Mouse (Mus musculus) kidney, postnatal 0 days (tissue): ENCODE measurements at regions not wholly inside any gene's neighbourhood (a gene's known extent, or its start where the extent isn't known, plus 50 kb on each side); places are given as distances from the start of the nearest gene placed in this dataset.
A peak's percentile ranks its signal among the peaks of the same experiment; 100 is the strongest.

ENCODE experiments used
- ATAC-seq: fragments of 200-750 bp; cut with Nextera tagmentation; replicated peaks from 2 replicates; pipeline ENCODE4 v1.8.0; 2017; ENCODE audit warnings: low read depth, moderate number of reproducible peaks, moderate TSS enrichment, moderate library complexity; ENCODE audit not compliant: low FRiP score
- DNase-seq: peaks from one replicate; pipeline ENCODE4 v3.0.0-alpha.2; 2016; ENCODE audit warnings: low spot score
- H3K27ac ChIP-seq: fragments of 300-500 bp; sonication (generic); 2 replicates; pipeline ENCODE4 v1.5.1; 2014; ENCODE audit warnings: mild to moderate bottlenecking
- H3K27me3 ChIP-seq: fragments of 300-500 bp; sonication (generic); 2 replicates; pipeline ENCODE4 v1.6.1; 2014; ENCODE audit warnings: low read length, mixed read lengths; ENCODE audit not compliant: insufficient read depth
- H3K36me3 ChIP-seq: fragments of 300-500 bp; sonication (generic); 2 replicates; pipeline ENCODE4 v1.6.1; 2014; ENCODE audit warnings: low read length, mixed read lengths; ENCODE audit not compliant: insufficient read depth
- H3K4me1 ChIP-seq: fragments of 300-500 bp; sonication (generic); replicated peaks from 2 replicates; pipeline ENCODE4 v1.6.1; 2014; ENCODE audit warnings: antibody characterized with exemption, low read length, mixed read lengths; ENCODE audit not compliant: insufficient read depth
- H3K4me2 ChIP-seq: fragments of 300-500 bp; sonication (generic); 2 replicates; pipeline ENCODE4 v1.6.1; 2014; ENCODE audit warnings: mild to moderate bottlenecking, low read length, moderate library complexity, mixed read lengths
- H3K4me3 ChIP-seq: fragments of 300-500 bp; sonication (generic); replicated peaks from 2 replicates; pipeline ENCODE4 v1.5.1; 2014; ENCODE audit warnings: low read depth, low read length
- H3K9ac ChIP-seq: fragments of 300-500 bp; sonication (generic); 2 replicates; pipeline ENCODE4 v1.6.1; 2014; ENCODE audit warnings: low read depth, low read length
- H3K9me3 ChIP-seq: fragments of 300-500 bp; sonication (generic); replicated peaks from 2 replicates; pipeline ENCODE4 v1.6.1; 2016; ENCODE audit warnings: low read length, inconsistent platforms, mixed read lengths
- CTCF ChIP-seq: IDR thresholded peaks from 2 replicates; pipeline ENCODE4 v1.5.1; 2016; ENCODE audit warnings: antibody characterized with exemption, low read depth, mild to moderate bottlenecking, moderate library complexity
- WGBS: fragments of 180-500 bp; shearing (Covaris S2); extraction: QIAGEN DNeasy Blood & Tissue Kit; methylation state at CpG from one replicate; pipeline ENCODE4 v1.1.7; 2014; 5-methylcytosine and 5-hydroxymethylcytosine counted together

- Histone ChIP-seq H3K36me3 (no peaks in the 10 kb centered on the region), H3K9ac (no peak overlapping the region), H3K9me3 (no peaks in the 10 kb centered on the region), H3K27ac (no peak overlapping the region), H3K27me3 (no peaks in the 10 kb centered on the region), H3K4me2 (no peak overlapping the region), H3K4me3 (no peak overlapping the region), H3K4me1 (no peaks in the 10 kb centered on the region)
- no peak for DNase-seq
- WGBS, result 93% methylated on average over 3 of the region's 3 CpGs
- TF ChIP-seq CTCF, result 0 out of 2 replicates have a peak, but pooled peaks have one; percentile 8
- no peak for ATAC-seq
Measured at GRCm38 (mm10) chr3:120668654-120669053, 502.8 kb downstream of the Rwdd3 start.

GRCm38 (mm10) chr3:120662521-120662920 lies 509.0 kb downstream of the Rwdd3 start:
- H3K4me2 ChIP-seq, result no peak overlapping the region
- TF ChIP-seq CTCF, result no peak

GRCm38 (mm10) chr3:120660776-120661175 lies 510.7 kb downstream of the Rwdd3 start:
- Histone ChIP-seq H3K27ac (no peak overlapping the region), H3K4me3 (no peak overlapping the region), H3K4me1 (no peaks in the 10 kb centered on the region), H3K9ac (no peak overlapping the region), H3K36me3 (no peaks in the 10 kb centered on the region), H3K9me3 (no peaks in the 10 kb centered on the region), H3K27me3 (no peaks in the 10 kb centered on the region), H3K4me2 (no peak overlapping the region)
- ATAC-seq (no peak), DNase-seq (no peak)
- 64% methylated on average over 4 of the region's 4 CpGs for WGBS
- TF ChIP-seq CTCF, result no peak

More at GRCm38 (mm10) chr3:120662521-120662920, 509.0 kb downstream of the Rwdd3 start:
- ATAC-seq (no peak), DNase-seq (no peak)
- Histone ChIP-seq H3K9ac (no peak overlapping the region), H3K4me3 (no peak overlapping the region), H3K27me3 (no peaks in the 10 kb centered on the region), H3K27ac (no peak overlapping the region), H3K9me3 (no peaks in the 10 kb centered on the region), H3K4me1 (no peaks in the 10 kb centered on the region), H3K36me3 (no peaks in the 10 kb centered on the region)
- WGBS, result 95% methylated on average over 4 of the region's 4 CpGs

GRCm38 (mm10) chr3:120649047-120649868 lies 522.2 kb downstream of the Rwdd3 start:
- no peak overlapping the region for H3K4me3 ChIP-seq
- no peak for DNase-seq
- 84% methylated on average over 12 of the region's 12 CpGs for WGBS
- H3K27ac ChIP-seq, result no peak overlapping the region
- no peaks in the 10 kb centered on the region for H3K9me3 ChIP-seq
- no peak for TF ChIP-seq CTCF
- no peaks in the 10 kb centered on the region for H3K36me3 ChIP-seq
- no peak overlapping the region for H3K9ac ChIP-seq
- no peak for ATAC-seq
- no peaks in the 10 kb centered on the region for H3K4me1 ChIP-seq
- no peaks in the 10 kb centered on the region for H3K27me3 ChIP-seq
- H3K4me2 ChIP-seq, result no peak overlapping the region

GRCm38 (mm10) chr3:120648391-120648790 lies 523.1 kb downstream of the Rwdd3 start:
- no peaks in the 10 kb centered on the region for H3K27me3 ChIP-seq
- WGBS, result 82% methylated on average over 5 of the region's 5 CpGs
- H3K4me3 ChIP-seq, result no peak overlapping the region
- ATAC-seq (no peak), DNase-seq (no peak)
- H3K9me3 ChIP-seq, result no peaks in the 10 kb centered on the region
- no peak overlapping the region for H3K9ac ChIP-seq
- no peaks in the 10 kb centered on the region for H3K36me3 ChIP-seq
- no peak for TF ChIP-seq CTCF
- no peaks in the 10 kb centered on the region for H3K4me1 ChIP-seq
- no peak overlapping the region for H3K27ac ChIP-seq
- no peak overlapping the region for H3K4me2 ChIP-seq

- Histone ChIP-seq H3K4me1 (no peaks in the 10 kb centered on the region), H3K4me3 (no peak overlapping the region), H3K27me3 (no peaks in the 10 kb centered on the region), H3K9me3 (no peaks in the 10 kb centered on the region), H3K9ac (no peak overlapping the region), H3K36me3 (no peaks in the 10 kb centered on the region), H3K4me2 (no peak overlapping the region), H3K27ac (no peak overlapping the region)
- ATAC-seq, result no peak
- TF ChIP-seq CTCF, result no peak
- no peak for DNase-seq
- 66% methylated on average over 9 of the region's 9 CpGs for WGBS
Measured at GRCm38 (mm10) chr3:120636669-120637305, 534.7 kb downstream of the Rwdd3 start.
